Mouse (Mus musculus): ENCODE measurements around the gene Mllt6. TPM values are rescaled to one million over a fixed set of nuclear protein-coding genes. Genes with fewer than 3 reads are reported as not detected.

The Mllt6 gene
- polyA plus RNA-seq, 1 experiment from 2014 or later, result 5.5 TPM

DNA sequence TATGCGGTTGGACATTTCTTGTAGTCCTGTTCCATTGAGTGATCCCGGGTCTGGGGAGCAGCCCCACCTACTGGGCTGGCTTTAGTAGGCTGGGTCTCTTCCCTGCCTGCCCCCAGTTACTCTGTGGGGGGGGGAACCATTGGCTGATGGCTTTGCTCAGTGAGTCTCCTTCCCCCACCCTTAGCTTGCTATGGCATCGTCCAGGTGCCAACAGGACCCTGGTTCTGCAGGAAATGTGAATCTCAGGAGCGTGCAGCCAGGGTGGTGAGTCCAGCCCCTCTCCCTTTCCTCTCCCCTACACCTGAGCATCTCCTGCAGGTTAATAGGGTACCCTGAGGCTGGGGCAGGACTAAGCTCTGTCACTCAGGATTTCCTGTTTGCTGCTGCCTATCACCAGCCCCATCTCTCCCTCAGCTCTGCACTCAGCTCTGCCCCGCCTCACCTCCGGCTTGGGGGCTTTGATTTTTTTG, 1.6 kb downstream of the Mllt6 start:
- WGBS, result 29% methylated on average over 6 of the region's 6 CpGs

DNA sequence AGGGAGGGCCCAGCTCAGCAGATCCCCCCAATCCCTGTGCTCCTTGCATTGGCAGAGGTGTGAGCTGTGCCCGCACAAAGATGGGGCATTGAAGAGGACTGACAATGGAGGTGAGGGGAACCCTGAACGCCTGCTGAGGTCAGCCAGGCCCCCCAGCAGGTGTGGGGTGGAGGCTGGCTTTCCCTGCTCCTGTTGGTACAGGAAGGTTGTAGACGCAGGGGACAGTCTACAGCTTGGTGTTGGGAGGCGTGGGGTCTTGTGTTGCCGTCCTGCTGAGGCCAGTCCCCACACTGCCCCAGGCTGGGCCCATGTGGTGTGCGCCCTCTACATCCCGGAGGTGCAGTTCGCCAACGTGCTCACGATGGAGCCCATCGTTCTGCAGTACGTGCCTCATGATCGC, 2.2 kb downstream of the Mllt6 start:
- Histone ChIP-seq H3K4me2 (replicated peaks; ENCODE audit: low read depth, low read length) (no peak overlapping the region), H3K27ac (ENCODE audit: low read length) (no peak overlapping the region), H3K4me1 (ENCODE audit: insufficient read depth, low read length) (peaks cover 56% of the 10 kb centered on the region), H3K4me3 (ENCODE audit: low read length) (peak overlapping the region; percentile 87; the same call in 1 of the 2 replicates), H3K9me3 (ENCODE audit: low read length) (no peaks in the 10 kb centered on the region), H3K36me3 (ENCODE audit: insufficient read depth, low read length) (peaks cover 34% of the 10 kb centered on the region), H3K27me3 (ENCODE audit: insufficient read depth, low read length) (no peaks in the 10 kb centered on the region; the same call in none of the 2 replicates), H3K9ac (replicated peaks; ENCODE audit: low read length) (no peak overlapping the region)
- 91% methylated on average over 13 of the region's 13 CpGs for WGBS
- no peak for ATAC-seq (ENCODE audit: low FRiP score, low TSS enrichment)

More for the DNA sequence above, 1.6 kb downstream of the Mllt6 start:
- Histone ChIP-seq H3K9me3 (ENCODE audit: low read length) (no peaks in the 10 kb centered on the region), H3K9ac (replicated peaks; ENCODE audit: low read length) (peak overlapping the region; percentile 89), H3K4me1 (ENCODE audit: insufficient read depth, low read length) (peaks cover 51% of the 10 kb centered on the region), H3K4me3 (ENCODE audit: low read length) (peak overlapping the region; percentile 87), H3K36me3 (ENCODE audit: insufficient read depth, low read length) (peaks cover 31% of the 10 kb centered on the region), H3K27ac (ENCODE audit: low read length) (peak overlapping the region; percentile 95; the same call in 1 of the 2 replicates), H3K4me2 (replicated peaks; ENCODE audit: low read depth, low read length) (peak overlapping the region; percentile 64), H3K27me3 (ENCODE audit: insufficient read depth, low read length) (no peaks in the 10 kb centered on the region; the same call in none of the 2 replicates)
- no peak for ATAC-seq (ENCODE audit: low FRiP score, low TSS enrichment)

DNA sequence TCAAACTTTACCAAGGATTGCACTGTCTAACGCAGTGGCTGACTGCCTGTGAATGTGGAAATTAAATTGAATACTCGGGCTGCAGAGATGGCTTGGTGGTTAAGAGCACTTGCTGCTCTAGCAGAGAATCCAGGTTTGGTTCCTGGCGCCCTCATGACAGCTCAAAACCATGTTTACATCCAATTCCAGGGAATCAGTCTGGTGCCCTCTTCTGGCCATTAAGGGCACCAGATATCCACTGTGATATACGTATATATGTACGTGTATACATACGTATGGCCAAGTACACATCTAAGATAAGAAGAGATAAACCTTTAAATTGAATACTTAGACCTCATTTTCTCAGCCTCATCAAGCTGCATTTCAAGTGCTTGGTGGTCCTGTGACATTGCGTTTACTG, 3.0 kb downstream of the Mllt6 start:
- no peaks in the 10 kb centered on the region for H3K9me3 ChIP-seq (ENCODE audit: low read length)
- peaks cover 54% of the 10 kb centered on the region for H3K4me1 ChIP-seq (ENCODE audit: insufficient read depth, low read length)
- H3K27ac ChIP-seq (ENCODE audit: low read length), result no peak overlapping the region
- no peak overlapping the region for H3K9ac ChIP-seq (replicated peaks; ENCODE audit: low read length)
- H3K36me3 ChIP-seq (ENCODE audit: insufficient read depth, low read length), result peaks cover 42% of the 10 kb centered on the region
- H3K27me3 ChIP-seq (ENCODE audit: insufficient read depth, low read length), result no peaks in the 10 kb centered on the region; the same call in none of the 2 replicates
- ATAC-seq (ENCODE audit: low FRiP score, low TSS enrichment), result no peak
- no peak overlapping the region for H3K4me3 ChIP-seq (ENCODE audit: low read length)
- 93% methylated on average over 7 of the region's 7 CpGs for WGBS
- H3K4me2 ChIP-seq (replicated peaks; ENCODE audit: low read depth, low read length), result no peak overlapping the region

DNA sequence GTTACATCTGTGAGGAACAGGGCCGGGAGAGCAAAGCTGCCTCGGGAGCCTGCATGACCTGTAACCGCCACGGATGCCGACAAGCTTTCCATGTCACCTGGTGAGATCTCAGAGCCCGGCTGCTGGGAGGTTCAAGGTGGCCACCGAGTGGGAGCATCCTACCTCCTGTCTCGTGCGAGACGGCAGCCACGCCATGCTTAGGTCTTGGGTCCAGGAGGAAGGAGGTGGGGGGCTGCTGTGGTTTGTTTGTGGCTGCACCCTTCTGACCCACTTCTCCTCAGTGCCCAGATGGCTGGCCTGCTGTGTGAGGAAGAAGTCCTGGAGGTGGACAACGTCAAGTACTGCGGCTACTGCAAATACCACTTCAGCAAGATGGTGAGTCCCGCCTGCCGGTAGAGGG, 3.6 kb downstream of the Mllt6 start:
- 91% methylated on average over 14 of the region's 15 CpGs for WGBS
- no peak for ATAC-seq (ENCODE audit: low FRiP score, low TSS enrichment)
- H3K4me2 ChIP-seq (replicated peaks; ENCODE audit: low read depth, low read length), result no peak overlapping the region
- H3K27ac ChIP-seq (ENCODE audit: low read length), result no peak overlapping the region
- H3K4me1 ChIP-seq (ENCODE audit: insufficient read depth, low read length), result peaks cover 48% of the 10 kb centered on the region
- no peaks in the 10 kb centered on the region; the same call in none of the 2 replicates for H3K27me3 ChIP-seq (ENCODE audit: insufficient read depth, low read length)
- H3K9ac ChIP-seq (replicated peaks; ENCODE audit: low read length), result no peak overlapping the region
- H3K9me3 ChIP-seq (ENCODE audit: low read length), result no peaks in the 10 kb centered on the region
- no peak overlapping the region for H3K4me3 ChIP-seq (ENCODE audit: low read length)
- H3K36me3 ChIP-seq (ENCODE audit: insufficient read depth, low read length), result peaks cover 47% of the 10 kb centered on the region

DNA sequence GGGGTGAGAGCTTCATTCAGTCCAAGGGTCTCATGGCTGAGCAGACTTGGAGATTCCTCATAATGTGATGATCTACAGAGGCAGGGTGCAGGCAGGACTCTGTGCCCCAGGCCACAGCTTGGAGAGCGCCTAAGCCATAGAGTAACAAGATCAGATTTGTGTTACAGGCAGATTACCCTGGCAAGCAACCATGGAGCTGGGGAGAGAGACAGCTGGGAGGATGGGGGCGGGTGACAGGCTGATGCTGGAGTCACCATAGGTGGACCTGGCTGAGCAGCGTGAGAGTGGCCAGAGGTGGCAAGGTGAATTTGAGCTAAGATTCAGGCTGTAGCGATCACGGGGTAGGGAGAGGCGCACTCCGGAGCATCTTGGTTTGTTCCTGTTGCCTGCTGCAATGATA, 4.9 kb downstream of the Mllt6 start:
- Histone ChIP-seq H3K36me3 (ENCODE audit: insufficient read depth, low read length) (peaks cover 60% of the 10 kb centered on the region), H3K4me3 (ENCODE audit: low read length) (no peak overlapping the region), H3K4me1 (ENCODE audit: insufficient read depth, low read length) (peaks cover 40% of the 10 kb centered on the region)

DNA sequence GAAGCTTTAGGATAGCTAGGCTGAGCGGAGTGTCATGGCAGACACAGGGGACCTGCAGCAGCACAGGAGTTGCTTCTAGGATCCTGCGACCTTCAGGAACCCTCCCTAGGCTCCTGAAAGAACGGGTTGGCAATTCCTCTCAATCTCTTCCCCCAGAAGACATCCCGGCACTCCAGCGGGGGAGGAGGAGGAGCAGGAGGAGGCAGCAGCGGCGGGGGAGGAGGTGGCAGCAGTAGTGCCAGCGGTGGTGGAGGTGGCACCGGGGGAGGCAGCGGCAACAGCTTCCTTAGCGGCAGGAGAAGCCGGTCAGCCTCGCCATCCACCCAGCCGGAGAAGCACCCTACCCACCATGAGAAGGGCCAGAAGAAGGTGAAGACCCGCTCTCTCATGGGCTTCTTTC, 6.1 kb downstream of the Mllt6 start:
- 45% methylated on average over 13 of the region's 15 CpGs for WGBS
- no peak for ATAC-seq (ENCODE audit: low FRiP score, low TSS enrichment)
- Histone ChIP-seq H3K4me2 (replicated peaks; ENCODE audit: low read depth, low read length) (no peak overlapping the region), H3K27me3 (ENCODE audit: insufficient read depth, low read length) (no peaks in the 10 kb centered on the region), H3K4me3 (ENCODE audit: low read length) (no peak overlapping the region), H3K9me3 (ENCODE audit: low read length) (no peaks in the 10 kb centered on the region), H3K9ac (replicated peaks; ENCODE audit: low read length) (no peak overlapping the region), H3K4me1 (ENCODE audit: insufficient read depth, low read length) (peaks cover 39% of the 10 kb centered on the region), H3K36me3 (ENCODE audit: insufficient read depth, low read length) (peaks cover 71% of the 10 kb centered on the region), H3K27ac (ENCODE audit: low read length) (peak overlapping the region; percentile 80)

More for the DNA sequence above, 4.9 kb downstream of the Mllt6 start:
- Histone ChIP-seq H3K27me3 (ENCODE audit: insufficient read depth, low read length) (no peaks in the 10 kb centered on the region), H3K27ac (ENCODE audit: low read length) (no peak overlapping the region), H3K9me3 (ENCODE audit: low read length) (no peaks in the 10 kb centered on the region), H3K9ac (replicated peaks; ENCODE audit: low read length) (no peak overlapping the region), H3K4me2 (replicated peaks; ENCODE audit: low read depth, low read length) (no peak overlapping the region)
- ATAC-seq (ENCODE audit: low FRiP score, low TSS enrichment), result no peak
- 91% methylated on average over 7 of the region's 7 CpGs for WGBS

DNA sequence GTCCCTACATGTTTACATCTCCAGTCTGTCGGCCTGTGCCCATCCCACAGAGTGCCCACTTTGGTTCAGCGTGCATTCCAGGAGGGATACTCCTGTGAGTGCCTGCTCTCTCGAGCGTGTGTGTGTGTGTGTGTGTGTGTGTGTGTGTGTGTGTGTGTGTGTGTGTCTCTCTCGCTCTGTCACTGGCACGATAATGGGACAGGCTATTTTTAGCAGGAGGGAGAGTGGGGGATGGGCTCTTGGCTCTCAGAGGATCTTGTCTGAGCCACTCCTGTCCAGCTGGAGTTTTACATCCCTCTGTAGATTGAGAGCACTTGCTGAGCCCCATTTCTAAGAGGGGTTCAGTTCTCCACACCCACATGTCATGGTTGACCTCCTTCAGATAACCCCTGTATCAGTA, 6.6 kb downstream of the Mllt6 start:
- Histone ChIP-seq H3K4me2 (replicated peaks; ENCODE audit: low read depth, low read length) (no peak overlapping the region), H3K4me3 (ENCODE audit: low read length) (no peak overlapping the region), H3K36me3 (ENCODE audit: insufficient read depth, low read length) (peaks cover 77% of the 10 kb centered on the region), H3K4me1 (ENCODE audit: insufficient read depth, low read length) (peaks cover 34% of the 10 kb centered on the region), H3K27me3 (ENCODE audit: insufficient read depth, low read length) (no peaks in the 10 kb centered on the region), H3K9ac (replicated peaks; ENCODE audit: low read length) (no peak overlapping the region), H3K27ac (ENCODE audit: low read length) (peak overlapping the region; percentile 80), H3K9me3 (ENCODE audit: low read length) (no peaks in the 10 kb centered on the region)
- 22% methylated on average over 6 of the region's 6 CpGs for WGBS
- ATAC-seq (ENCODE audit: low FRiP score, low TSS enrichment), result peak; percentile 21; the same call in 1 of the 2 replicates

DNA sequence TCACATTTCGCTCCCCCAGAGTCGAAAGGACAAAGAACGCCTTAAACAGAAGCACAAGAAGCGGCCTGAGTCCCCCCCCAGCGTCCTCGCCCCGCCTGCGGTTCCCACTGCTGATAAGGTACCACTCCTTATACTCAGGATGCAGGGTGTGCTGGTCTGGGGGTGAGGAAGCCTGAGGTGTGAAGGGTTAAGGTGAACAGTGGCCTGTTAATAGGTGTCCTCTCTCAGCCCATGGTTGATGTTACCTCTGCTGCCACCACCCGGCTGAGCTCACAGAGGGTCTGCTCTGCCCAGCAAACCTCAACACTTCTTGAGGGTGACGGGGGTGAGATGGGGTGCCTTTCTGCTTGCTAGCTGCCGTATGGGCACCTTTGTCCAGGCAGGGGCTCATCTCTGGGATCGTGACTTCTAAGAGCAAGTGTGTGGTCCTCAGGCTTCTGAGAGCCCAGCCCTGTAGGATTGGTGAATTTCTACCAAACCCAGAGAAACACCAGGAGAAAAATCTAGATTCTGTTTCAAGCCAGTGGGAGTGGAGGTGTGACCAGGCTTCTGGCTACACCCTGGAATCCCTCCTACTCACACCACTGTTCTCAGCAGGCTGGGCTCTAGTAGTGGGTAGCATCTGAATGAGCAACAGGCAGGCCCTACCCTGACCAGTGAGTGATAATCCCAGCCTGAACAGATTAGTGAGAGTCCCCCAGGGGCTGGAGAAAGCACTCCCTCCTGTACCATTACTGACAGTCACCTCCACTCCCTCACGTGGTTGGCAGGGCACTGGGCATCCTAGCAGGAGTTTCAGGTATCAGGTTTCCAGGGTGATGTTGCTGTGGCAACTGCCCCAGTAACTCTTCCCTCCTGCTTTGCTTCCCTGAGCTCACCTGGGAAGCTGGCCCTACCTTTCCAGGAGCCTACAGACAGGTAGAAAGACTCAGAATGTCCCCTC, 7.3 kb downstream of the Mllt6 start:
- Histone ChIP-seq H3K27me3 (ENCODE audit: insufficient read depth, low read length) (no peaks in the 10 kb centered on the region), H3K4me2 (replicated peaks; ENCODE audit: low read depth, low read length) (no peak overlapping the region), H3K27ac (ENCODE audit: low read length) (peak overlapping the region; percentile 33; the same call in 1 of the 2 replicates), H3K9ac (replicated peaks; ENCODE audit: low read length) (no peak overlapping the region), H3K36me3 (ENCODE audit: insufficient read depth, low read length) (peaks cover 81% of the 10 kb centered on the region), H3K4me3 (ENCODE audit: low read length) (no peak overlapping the region), H3K4me1 (ENCODE audit: insufficient read depth, low read length) (peaks cover 28% of the 10 kb centered on the region), H3K9me3 (ENCODE audit: low read length) (no peaks in the 10 kb centered on the region)
- ATAC-seq (ENCODE audit: low FRiP score, low TSS enrichment), result no peak
- 65% methylated on average over 13 of the region's 13 CpGs for WGBS

DNA sequence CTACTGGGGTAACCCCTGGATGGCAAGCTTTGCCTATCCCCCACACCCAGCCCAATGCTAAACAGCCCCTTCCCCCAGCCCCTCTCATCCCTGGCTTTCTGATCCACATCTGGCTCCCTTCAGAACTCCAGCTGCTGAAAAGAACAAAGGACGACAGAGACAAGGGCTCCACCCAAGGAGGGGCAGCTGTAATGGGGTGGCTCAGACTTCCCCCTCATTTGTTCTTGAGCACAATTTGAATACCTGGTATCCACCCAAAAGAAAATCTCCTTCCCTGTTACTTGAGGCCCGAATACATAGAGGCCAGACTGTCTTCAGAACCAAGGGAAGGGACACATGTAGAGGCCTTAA, 7.9 kb downstream of the Mllt6 start:
- ATAC-seq (ENCODE audit: low FRiP score, low TSS enrichment), result no peak
- Histone ChIP-seq H3K4me1 (ENCODE audit: insufficient read depth, low read length) (peaks cover 28% of the 10 kb centered on the region), H3K4me2 (replicated peaks; ENCODE audit: low read depth, low read length) (no peak overlapping the region), H3K9ac (replicated peaks; ENCODE audit: low read length) (no peak overlapping the region), H3K36me3 (ENCODE audit: insufficient read depth, low read length) (peaks cover 79% of the 10 kb centered on the region), H3K4me3 (ENCODE audit: low read length) (no peak overlapping the region), H3K27ac (ENCODE audit: low read length) (no peak overlapping the region), H3K9me3 (ENCODE audit: low read length) (no peaks in the 10 kb centered on the region), H3K27me3 (ENCODE audit: insufficient read depth, low read length) (no peaks in the 10 kb centered on the region)
- 52% methylated on average over 2 of the region's 2 CpGs for WGBS

DNA sequence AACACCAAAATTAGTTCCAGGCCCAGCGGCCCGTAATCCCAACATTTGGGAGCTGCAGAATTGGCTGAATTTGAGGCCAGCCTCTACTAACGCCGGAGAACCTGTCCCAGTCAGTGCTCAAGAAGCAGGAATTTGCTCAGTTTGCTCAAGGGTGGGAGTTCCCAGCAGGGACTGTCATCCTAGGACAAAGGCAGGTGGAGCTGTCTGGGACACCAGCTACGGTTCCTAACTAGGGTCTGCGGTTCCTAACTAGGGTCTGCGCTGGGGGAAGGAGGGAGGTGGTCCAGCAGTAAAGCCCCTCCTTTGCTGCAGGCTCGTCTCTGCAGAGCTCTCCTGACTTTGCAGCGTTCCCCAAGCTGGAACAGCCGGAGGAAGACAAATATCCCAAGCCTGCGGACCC, 9.9 kb downstream of the Mllt6 start:
- no peak for ATAC-seq (ENCODE audit: low FRiP score, low TSS enrichment)
- 90% methylated on average over 11 of the region's 11 CpGs for WGBS
- no peak overlapping the region for H3K9ac ChIP-seq (replicated peaks; ENCODE audit: low read length)
- peaks cover 75% of the 10 kb centered on the region for H3K36me3 ChIP-seq (ENCODE audit: insufficient read depth, low read length)
- no peak overlapping the region for H3K4me3 ChIP-seq (ENCODE audit: low read length)
- H3K4me2 ChIP-seq (replicated peaks; ENCODE audit: low read depth, low read length), result no peak overlapping the region
- peaks cover 28% of the 10 kb centered on the region for H3K4me1 ChIP-seq (ENCODE audit: insufficient read depth, low read length)
- no peaks in the 10 kb centered on the region for H3K9me3 ChIP-seq (ENCODE audit: low read length)
- H3K27me3 ChIP-seq (ENCODE audit: insufficient read depth, low read length), result no peaks in the 10 kb centered on the region
- H3K27ac ChIP-seq (ENCODE audit: low read length), result no peak overlapping the region

All from kidney, embryonic 16.5 days (tissue).